ENCODE assay signal across 8 mouse cellular contexts in the genomic region with DNA sequence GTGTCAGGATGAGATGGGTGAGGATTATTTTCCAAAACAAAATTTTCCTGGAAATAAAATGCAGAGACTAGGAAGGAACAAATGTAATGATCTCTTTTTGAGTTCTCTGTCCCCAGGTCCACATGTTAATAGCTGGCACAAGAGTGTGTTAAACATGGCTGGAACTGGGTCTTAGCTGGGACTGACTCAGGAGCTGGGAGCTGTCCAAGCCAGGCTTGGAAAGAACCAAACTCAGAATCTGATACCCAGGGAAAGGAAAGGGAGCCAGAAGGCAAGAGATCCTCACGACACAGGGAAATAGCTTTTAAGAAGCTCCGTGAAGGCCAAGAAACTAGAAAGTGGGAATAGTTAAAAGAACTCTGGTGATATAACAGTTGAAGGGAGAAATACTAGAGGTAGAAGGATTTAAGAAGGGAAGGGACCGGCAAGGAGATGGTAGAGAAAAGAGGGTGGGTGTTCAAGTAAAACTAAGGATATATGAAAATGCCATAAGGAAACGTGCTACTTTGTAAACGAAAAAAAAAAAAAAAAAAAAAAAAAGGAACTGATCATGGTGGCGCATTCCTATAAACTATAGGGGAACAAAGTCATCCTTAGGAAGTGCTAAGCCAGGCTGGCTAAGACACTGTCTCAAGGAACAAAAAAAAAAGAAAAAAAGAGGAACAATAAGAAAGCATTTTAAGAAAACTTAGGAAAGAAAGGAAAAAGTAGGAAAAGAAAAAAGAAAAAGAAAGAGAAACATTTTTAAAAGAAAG. TPM values are rescaled to one million over a fixed set of nuclear protein-coding genes. Genes with fewer than 3 reads are reported as not detected.
DNase-seq lines count a peak whose midpoint lies in the region; ATAC-seq and TF ChIP-seq lines count a peak whose summit lies in the region.

No protein-coding gene starts in this region.

- no peak for DNase-seq in left cerebral cortex, adult 2 months (ENCODE audit: extremely low spot score in 1 of 2, low spot score in 2 of 2)
- DNase-seq in left cerebral cortex, postnatal 25 days (ENCODE audit: low spot score in 2 of 2) = no peak
- DNase-seq in liver, embryonic 11.5 days (ENCODE audit: low spot score) = no peak
- no peak for DNase-seq in c-Kit-positive CD71-positive TER-119-positive erythroid progenitor cells, embryonic 14.5 days (ENCODE audit: low spot score)
- DNase-seq in thymus, postnatal 14 days = no peak
- no peak for DNase-seq in left cerebral cortex, postnatal 14 days (ENCODE audit: low spot score in 2 of 2)

- H3K27ac ChIP-seq in left cerebral cortex, adult 2 months = no peak overlapping the region
- H3K27ac ChIP-seq in heart, embryonic 11.5 days (ENCODE audit: low read depth, low read length) = no peak overlapping the region
- no peak overlapping the region for H3K27ac ChIP-seq in liver, embryonic 11.5 days (ENCODE audit: low read depth, low read length)

- peak; percentile 39 for ATAC-seq in common myeloid progenitor, adult 5-6 weeks (replicated peaks; ENCODE audit: low read depth, poor library complexity, severe bottlenecking)
- no peak for ATAC-seq in heart, embryonic 11.5 days (replicated peaks; ENCODE audit: insufficient number of reproducible peaks, low FRiP score, low TSS enrichment)
- no peak for ATAC-seq in liver, embryonic 11.5 days (replicated peaks; ENCODE audit: low FRiP score)

- no peaks in the 10 kb centered on the region for H3K36me3 ChIP-seq in heart, embryonic 11.5 days (ENCODE audit: control insufficient read depth, insufficient read depth, low read length)
- H3K36me3 ChIP-seq in liver, embryonic 11.5 days (ENCODE audit: control insufficient read depth, insufficient read depth, low read length) = no peaks in the 10 kb centered on the region

- peaks cover 3% of the 10 kb centered on the region; the same call in 1 of the 2 replicates for H3K4me1 ChIP-seq in heart, embryonic 11.5 days (ENCODE audit: control insufficient read depth, insufficient read depth, low read length)
- H3K4me1 ChIP-seq in liver, embryonic 11.5 days (replicated peaks; ENCODE audit: control insufficient read depth, insufficient read depth, low read length) = no peaks in the 10 kb centered on the region; the same call in 1 of the 2 replicates

- WGBS in heart, embryonic 11.5 days (ENCODE audit: insufficient replicate concordance) = 18% methylated on average over 6 of the region's 6 CpGs
- 24% methylated on average over 6 of the region's 6 CpGs for WGBS in liver, embryonic 11.5 days

- TF ChIP-seq CTCF in left cerebral cortex, adult 2 months (IDR thresholded peaks at IDR 0.05) = no peak

- no peak overlapping the region for H3K9ac ChIP-seq in heart, embryonic 11.5 days (ENCODE audit: low read depth, low read length)
- H3K9ac ChIP-seq in liver, embryonic 11.5 days (ENCODE audit: low read depth, low read length) = no peak overlapping the region

- intact Hi-C loops in left cerebral cortex, adult 2 months (cut with DNase I) = loop anchor here (5.0 kb wide), 1 partner anchor 103 kb away; no protein-coding TSS in a partner anchor
- intact Hi-C loops in left cerebral cortex, postnatal 25 days (cut with DNase I) = loop anchor here (5.0 kb wide), 1 partner anchor 103 kb away; no protein-coding TSS in a partner anchor
- intact Hi-C loops in left cerebral cortex, postnatal 14 days (cut with DNase I) = no loop called here

- H3K4me3 ChIP-seq in left cerebral cortex, adult 2 months = peak overlapping the region; percentile 99
- peak overlapping the region; percentile 82; the same call in 1 of the 2 replicates for H3K4me3 ChIP-seq in heart, embryonic 11.5 days (ENCODE audit: low read depth, low read length)
- peak overlapping the region; percentile 86; the same call in 1 of the 2 replicates for H3K4me3 ChIP-seq in liver, embryonic 11.5 days (ENCODE audit: low read depth, low read length)

- peak overlapping the region; percentile 92 for H3K4me2 ChIP-seq in heart, embryonic 11.5 days
- H3K4me2 ChIP-seq in liver, embryonic 11.5 days = peak overlapping the region; percentile 97

- no peaks in the 10 kb centered on the region for H3K9me3 ChIP-seq in heart, embryonic 11.5 days (replicated peaks; ENCODE audit: control insufficient read depth, low read length)
- H3K9me3 ChIP-seq in liver, embryonic 11.5 days (ENCODE audit: control insufficient read depth, low read length) = no peaks in the 10 kb centered on the region

- no peaks in the 10 kb centered on the region for H3K27me3 ChIP-seq in heart, embryonic 11.5 days (ENCODE audit: control insufficient read depth, insufficient read depth, low read length)
- no peaks in the 10 kb centered on the region for H3K27me3 ChIP-seq in liver, embryonic 11.5 days (replicated peaks; ENCODE audit: control insufficient read depth, insufficient read depth, low read length)

RNA-seq across cellular contexts. Expression of gene Ccdc93, which starts 0.5 kb away (rescaled TPM):
- total RNA-seq in left cerebral cortex, adult 2 months (2021) = 10 to 100 TPM; 23.4 to 28.5 TPM
- 10 to 100 TPM; 19.3 to 24.7 TPM for total RNA-seq in left cerebral cortex, postnatal 25 days (2021)
- 17.2 and 18.7 TPM in 2 replicates for total RNA-seq in common myeloid progenitor, adult 5-6 weeks (2017)
- 7.6 and 7.9 TPM in 2 replicates for polyA plus RNA-seq in heart, embryonic 11.5 days (2014; fragmentation: Nextera tagmentation; extraction: Ambion mirVana)
- polyA plus RNA-seq in liver, embryonic 11.5 days (2014; fragmentation: Nextera tagmentation; extraction: Ambion mirVana) = 9.2 and 10.1 TPM in 2 replicates
- total RNA-seq in left cerebral cortex, postnatal 14 days (2021) = 10 to 100 TPM; 19.7 to 23.4 TPM
